Mouse (Mus musculus) layer of hippocampus, postnatal 36 days (tissue): ENCODE results near the gene Iqgap2. TPM values are rescaled to one million over a fixed set of nuclear protein-coding genes. Genes with fewer than 3 reads are reported as not detected.

ENCODE experiments used
- DNase-seq, 2 experiments: peaks; one replicate each; pipeline ENCODE4 v3.0.0; 2022
- total RNA-seq, 2 experiments: library from RNA; stranded (reverse); gene quantifications; 2 replicates each; pipeline ENCODE4 v1.2.3; 2021

Gene Iqgap2
- total RNA-seq, 2 experiments from 2014 or later, result 86.9 to 92.4 TPM

DNA sequence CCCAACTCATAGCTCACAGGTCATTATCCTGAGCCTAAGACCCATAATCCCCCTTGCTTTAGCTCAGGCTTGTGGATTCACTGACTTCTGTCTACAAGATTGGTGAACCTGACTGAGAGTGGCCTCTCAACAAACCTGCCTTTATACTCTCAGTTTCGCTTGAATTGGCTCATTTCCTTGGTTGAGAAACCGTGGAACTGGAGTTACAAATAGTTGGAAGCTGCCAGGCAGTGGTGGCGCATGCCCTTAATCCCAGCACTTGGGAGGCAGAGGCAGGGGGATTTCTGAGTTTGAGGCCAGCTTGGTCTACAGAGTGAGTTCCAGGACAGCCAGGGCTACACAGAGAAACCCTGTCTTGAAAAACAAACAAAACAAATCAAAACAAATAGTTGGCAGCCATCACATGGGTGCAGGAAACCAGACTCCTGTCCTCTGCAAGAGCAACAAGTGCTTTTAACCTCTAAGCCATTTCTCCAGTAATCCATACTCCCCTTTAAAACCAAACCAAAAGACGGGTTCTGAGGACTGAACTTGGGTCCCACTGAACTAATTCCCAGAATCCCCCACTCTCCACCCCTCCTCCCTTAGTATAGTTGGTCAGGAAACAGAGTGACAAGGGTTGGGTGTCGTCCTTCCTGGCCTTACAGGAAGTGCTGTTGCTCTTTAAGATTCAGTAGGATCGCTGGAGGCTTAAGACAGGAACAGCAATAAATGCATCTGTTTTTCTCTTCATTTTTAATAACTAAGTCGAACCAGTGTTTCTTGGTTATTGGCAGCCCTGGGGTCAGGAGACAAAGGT, 239.7 kb downstream of the Iqgap2 start:
- no peak for DNase-seq

DNA sequence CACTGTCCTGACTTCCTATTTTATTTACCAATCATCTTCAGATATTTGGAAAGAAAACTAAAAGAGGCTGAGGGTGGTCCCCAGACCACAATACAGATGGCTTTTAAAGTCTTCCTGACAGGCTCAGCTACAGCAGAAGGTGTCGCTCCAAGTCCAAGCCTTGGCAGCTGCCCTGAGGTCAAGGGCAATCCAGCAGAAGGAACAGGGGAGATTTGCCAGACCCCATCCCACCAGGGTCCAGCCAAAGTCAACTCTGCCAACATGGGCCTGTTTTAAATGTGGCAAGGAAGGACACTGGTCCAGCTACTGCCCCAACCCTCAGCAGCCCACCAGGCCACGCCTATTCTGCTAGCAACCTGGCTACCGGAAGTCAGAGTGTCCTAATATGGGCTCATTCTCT, 241.8 kb downstream of the Iqgap2 start:
- DNase-seq, result no peak

DNA sequence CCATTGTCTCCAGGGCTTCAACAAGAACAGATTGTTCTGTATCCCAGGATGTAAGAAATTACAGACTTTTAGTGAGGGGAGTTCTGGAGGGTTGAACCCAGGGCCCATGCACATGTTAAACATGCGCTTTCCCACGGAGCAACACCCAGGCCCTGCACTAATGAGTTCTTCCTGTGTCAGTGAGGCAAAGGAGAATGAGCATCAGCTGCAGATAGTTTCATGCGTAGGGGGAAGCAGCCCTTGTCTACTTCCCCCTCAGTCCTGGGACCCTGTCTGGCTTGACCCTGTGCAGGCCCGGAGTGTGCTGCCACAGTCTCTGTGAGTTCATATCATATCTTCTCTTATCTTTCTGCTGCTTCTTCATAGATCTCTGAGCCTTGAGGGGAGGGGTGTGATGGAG, 244.5 kb downstream of the Iqgap2 start:
- DNase-seq, result no peak

DNA sequence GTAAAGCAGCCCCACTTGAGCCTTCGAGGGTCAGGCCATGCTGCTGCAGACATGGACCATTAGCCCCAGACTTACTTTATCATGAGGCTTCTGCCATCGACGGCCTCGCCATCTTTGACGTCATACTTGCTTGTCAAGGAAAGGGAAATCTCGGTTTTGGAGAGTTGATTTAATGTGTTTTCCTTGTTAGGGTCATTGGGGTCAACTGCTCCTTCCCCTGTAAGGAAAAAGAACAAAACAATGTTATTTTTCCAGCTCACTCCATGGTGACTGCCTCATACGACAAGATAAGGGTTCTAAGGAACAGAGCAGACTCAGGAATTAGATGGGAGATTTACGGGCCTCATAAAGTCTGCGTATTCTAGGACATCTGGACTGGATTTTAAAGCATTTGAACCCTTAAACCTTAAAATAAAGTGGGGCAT, 245.0 kb downstream of the Iqgap2 start:
- DNase-seq, result no peak

DNA sequence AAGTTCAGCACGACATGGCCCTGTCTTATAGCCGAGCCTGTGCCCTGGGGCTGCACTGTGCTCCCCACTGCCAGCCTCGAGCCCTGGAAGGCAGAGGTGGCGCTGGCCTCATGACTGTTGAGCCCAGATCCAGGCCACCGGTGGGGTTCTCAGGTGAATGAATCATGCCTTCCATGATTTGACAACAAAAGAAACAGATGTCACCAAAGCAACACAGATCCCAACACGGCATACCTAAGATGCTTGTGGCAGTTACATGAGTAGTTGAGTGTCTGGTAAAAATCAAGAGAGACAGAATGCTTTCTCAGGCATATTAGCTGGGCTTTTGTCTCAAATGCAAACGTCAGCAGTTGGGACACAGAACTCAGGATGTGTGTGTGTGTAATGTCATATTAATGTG, 248.0 kb downstream of the Iqgap2 start:
- DNase-seq, result no peak

DNA sequence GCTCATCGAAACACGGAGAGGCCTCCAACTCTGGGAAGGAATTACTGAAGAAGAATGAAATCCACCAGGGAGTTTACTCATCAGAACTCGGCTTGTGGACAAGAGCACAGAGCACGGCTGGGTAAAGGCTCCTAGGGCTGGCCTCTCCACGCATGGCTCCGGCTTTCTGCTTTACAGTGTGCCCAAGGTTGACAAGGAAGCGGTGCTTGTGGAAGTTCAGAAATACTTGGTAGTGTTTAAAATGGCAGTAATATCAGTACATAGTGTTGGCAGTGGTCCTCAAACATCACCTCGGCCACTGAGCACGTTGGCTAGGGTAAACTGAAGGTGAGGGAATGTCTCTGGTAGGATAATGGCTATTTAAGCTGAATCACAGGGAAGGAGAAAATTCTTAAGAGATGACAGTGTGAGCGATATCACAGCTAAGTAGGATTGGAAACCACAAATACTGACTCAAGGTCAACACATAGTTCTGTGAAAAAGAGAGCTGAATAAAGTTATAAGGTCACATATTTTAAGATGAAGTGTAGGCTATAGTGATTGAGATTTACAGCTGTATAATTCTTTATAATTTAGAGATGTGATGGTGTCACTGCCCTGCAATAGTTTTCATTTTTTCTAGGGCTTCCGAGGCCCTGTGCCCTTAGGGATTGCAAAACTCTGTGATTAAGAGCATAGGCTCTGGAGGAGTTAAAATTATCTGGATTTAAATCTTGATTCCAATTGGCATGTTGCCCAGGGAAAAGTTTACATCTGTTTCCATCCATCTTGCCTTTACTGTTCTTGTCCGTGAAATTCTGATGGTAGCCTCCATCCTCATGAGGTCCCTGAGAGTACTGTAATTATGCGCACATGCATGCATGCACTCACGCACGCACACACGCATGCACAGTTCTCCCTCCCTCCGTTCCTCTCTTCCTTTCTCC, 250.4 kb downstream of the Iqgap2 start:
- no peak for DNase-seq

DNA sequence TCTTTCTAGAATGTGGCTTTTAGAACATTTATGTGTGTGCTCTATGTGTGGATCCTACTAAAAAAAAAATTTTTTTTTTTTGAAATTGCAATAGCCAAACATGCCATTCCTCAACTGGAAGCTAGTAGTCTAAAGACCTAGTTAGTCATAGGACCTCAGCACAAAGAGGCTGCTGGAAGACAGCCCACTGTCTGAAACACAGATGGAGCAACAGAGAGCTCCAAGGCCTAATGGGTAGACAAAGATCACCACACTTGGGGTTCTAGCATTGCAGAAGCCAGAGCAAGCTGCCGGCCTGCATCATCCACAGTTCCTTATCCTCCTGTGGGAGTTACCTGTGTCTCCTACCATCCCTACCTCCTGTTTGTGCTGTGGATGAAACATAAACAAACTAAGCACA, 251.3 kb downstream of the Iqgap2 start:
- DNase-seq, result no peak

DNA sequence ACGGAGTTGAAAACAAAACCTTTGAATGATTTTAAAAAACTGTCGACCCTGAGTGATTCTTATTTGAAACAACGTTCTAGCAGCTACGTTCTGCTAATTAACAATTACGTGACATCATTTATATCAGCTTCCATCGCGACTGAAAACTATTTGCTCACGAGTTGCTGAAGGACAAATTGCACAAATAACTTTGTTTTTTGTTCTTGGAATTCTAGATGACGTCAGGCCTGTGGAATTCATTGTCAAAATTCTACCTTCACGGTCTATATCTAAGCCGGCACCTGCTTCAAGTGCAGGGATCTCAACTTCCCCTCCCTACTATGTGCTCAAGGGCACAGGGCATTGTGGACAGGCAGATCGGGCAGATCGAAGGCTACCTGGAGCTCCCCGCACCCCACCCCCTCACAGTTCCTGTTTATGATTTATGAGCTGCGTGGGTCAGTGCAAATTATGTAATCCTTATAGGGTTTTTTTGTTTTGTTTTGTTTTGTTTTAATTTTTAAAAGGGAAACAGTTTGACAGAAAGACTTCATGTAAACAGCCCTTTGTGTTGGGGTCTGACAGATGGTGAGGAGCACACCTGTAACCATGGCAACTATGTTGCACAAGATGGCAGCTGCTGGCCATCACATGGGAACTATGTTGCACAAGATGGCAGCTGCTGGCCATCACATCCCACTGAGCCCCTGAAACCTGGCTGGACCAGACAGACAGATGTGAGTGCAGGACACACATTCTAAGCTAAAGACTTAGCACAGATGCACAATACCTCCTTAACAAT, 252.2 kb downstream of the Iqgap2 start:
- no peak for DNase-seq

DNA sequence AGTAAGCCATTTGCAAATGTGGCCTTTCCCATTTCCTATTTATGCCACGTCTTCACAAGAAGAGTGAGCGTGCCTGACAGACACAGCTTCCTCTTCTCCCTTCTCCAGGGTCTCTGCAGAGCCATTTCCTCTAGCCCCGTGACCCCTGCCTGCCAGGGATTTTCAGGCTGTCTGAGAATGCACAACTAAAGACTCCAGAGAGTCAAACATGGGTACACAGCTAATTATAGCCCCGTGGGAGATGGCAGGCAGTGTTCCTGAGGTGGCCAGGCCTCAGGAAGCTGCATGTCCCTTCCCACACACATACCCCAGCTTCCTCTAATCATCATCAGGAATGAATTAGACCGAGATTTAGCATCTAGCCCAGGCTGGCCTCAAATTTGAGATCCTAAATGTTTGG, 252.8 kb downstream of the Iqgap2 start:
- no peak for DNase-seq

DNA sequence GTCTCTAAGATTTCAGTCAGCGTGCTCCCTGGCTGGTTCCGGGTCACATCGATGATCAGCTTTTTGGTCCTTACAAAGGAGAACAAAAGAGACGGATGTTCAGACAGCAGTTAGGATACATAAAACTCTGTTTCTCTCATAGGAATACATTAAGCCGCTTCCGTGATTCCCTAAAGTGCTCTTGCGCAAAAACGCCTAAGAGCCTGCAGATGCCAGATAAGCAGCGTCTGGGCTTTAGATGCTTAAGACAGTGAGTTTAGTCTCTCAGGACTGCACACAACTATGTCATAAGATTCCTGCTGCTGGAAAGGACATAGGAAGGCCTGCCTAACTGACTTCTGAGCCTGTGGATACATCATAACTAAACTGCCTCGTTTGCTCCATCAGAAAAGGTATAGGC, 254.0 kb downstream of the Iqgap2 start:
- no peak for DNase-seq

DNA sequence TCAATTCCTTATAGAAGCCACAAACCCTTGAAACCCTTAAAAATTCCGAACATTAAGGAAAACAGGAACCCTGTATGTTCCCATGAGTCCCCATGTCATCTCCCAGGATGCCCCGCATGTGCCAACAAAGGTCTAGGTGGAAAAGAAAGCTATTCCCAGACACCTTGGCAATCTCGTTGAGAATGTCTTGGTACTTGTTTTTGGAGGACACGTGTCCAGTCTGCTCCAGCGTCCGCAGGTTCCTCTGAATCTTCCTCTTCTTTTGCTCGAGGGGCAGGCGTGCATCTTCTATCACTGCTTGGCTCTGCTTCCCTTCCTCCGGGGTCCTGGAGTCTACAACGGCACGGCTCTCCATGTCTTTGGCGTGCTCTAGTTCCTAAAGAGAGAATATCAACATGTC, 256.4 kb downstream of the Iqgap2 start:
- no peak for DNase-seq

DNA sequence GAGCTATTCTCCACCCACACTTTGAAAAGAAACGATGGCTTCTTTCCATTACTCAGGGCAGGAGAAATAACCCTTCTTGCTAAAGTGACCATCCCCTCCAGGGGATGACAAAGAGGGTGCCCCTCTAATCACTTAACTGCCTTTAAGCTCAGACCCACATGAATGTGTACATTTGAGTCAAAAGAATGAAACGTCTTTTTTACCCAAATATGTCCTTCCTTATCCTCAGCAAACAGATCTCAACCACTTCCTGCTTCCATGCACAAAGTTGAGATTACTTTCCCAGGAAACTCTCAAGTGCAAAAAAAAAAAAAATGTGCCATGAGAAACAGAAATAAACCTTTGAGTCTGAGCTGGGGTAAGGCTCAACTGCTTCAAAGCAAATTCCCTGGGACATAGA, 257.3 kb downstream of the Iqgap2 start:
- no peak for DNase-seq

DNA sequence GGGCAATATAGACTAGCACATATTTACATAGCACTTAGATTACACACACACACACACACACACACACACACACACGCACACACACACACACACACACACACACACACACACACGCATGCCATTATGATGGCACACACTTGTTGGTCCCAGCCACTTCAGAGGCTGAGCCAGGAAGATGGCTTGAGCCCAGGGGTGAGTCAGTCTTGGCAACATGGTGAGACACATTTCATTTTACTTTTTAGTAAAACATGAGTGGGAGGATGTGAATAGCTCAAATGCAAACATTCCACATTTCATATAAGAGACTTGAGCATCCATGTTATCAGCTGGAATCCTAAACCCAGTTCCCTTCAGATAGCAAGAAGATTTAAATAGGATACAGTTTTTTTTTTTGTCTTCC, 258.3 kb downstream of the Iqgap2 start:
- DNase-seq, result no peak

DNA sequence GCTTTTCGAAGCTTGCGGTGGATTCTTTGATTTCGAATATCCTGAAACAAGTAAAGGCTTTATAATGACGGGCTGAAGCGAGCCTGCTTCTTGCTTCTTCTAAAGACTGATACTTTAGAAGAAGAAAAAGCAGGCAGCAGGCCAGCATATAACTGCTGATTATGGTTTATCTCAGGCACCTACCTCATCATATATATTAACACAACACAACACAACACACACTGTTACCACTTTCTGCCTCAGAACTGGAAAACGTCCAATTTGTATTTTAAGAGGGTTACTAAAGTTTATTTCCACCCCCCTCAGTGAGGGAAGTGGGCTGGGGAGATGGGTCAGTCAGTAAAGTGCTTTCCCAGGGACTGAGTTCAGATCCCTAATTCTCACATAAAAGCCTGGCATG, 259.6 kb downstream of the Iqgap2 start:
- DNase-seq, result no peak

DNA sequence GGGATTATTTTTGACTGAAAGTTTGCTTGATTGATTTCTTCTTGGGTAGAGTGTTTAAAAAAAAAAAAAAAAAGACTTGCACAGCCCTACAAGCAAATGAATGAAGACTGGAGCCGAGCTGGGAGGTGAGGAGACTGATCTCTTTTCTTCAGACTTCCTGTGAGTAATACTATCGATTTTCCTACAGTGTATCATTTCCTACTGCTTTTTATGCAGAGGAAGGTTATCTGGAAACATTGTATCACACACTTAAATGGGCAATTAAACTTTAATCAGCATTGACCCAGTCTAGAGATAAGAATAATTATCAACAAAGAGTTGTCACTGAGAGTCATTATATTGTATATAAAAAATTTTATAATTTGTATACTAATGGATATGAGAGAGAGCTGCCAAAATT, 261.0 kb downstream of the Iqgap2 start:
- DNase-seq, result no peak

DNA sequence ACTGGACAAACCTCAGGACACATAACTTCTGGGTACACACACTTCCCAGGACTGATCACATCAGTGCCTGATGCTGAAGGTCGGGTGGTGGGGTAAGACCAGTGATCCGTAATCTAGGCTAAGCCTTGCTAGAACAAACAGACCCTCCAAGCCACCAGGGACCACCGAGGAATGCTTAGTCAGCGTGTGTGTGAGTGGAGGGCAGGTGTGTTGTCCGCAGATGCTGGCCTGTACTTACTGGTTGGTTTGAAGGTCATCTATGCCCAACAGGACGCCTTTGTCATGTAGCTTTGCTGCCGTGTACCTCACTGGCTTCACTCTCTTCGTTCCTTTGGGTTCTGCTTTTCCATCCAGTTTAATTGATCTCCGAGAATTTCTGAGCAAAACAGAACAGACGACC, 262.0 kb downstream of the Iqgap2 start:
- DNase-seq, result no peak

DNA sequence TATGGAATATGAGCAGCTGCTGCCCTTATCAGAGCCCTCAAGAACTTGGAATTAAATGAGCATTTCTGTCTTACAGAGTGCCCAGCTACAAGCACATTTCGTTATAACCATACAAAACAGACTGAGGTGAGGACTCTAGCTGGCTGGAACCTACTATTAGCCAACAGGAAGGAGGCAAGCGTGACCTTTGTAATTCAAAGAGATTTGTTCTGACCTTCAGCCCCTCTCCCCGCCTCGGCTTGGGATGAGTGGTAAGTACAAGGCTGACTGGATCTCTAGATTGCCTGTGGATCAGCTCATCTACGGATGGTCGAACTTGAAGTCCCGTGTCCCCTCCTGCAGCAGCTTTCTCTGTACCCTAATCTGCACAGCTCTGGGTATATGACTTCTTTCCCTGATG, 265.0 kb downstream of the Iqgap2 start:
- no peak for DNase-seq

DNA sequence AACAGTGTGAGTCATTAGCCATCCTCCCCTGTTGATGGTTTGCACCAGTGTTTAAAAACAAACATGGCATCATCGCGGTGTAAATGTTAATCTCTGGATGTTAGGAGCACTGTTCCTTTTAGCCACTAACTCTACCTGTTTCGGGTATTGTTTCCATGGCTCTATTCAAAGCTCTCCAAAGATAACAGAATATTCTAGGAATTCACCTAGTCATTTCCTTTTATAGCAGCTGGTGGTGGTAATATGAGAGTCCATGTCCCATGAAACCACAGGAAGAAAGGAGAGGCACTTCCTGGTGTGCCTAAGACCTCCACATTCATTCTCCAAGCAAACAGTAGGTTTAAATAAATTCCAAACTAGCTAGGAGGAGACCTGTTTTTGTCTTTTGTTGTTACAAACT, 268.7 kb downstream of the Iqgap2 start:
- DNase-seq, result no peak

DNA sequence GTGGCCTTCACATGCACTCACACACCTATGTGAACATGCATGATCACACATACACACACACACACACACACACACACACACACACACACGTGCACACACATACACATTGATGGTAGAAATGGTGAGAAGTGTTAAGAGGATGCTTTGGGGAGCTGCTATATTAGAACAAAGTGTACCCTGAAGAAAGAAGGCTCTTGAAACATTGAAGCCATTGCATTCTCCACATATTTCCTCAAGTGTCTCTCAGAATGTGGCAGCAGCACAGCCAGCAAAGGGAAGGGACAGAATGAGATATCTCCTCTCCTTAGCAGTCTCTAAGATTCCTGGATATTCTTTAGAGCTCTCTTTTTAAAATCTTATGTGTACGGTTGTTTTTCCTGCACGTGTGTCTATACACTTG, 270.2 kb downstream of the Iqgap2 start:
- no peak for DNase-seq

DNA sequence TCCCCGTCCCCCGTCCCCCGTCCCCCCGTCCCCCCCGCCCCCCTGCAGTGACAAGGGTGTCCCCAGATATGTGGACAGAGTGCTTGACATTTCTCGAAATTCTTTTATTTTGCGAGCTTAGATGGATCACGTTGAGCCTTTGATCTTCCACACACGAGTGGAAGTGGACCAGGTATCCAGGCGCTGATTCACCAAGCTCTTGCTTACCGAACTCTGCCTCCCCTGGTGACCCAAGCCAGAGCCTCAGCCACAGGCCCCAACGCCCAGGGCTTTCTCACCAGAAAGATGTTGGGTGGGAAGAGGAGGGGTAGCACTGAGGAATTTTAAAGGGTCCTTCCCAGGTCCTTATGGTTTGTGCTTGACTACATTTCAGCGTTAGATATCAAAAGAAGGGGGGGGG, 272.9 kb downstream of the Iqgap2 start:
- no peak for DNase-seq

DNA sequence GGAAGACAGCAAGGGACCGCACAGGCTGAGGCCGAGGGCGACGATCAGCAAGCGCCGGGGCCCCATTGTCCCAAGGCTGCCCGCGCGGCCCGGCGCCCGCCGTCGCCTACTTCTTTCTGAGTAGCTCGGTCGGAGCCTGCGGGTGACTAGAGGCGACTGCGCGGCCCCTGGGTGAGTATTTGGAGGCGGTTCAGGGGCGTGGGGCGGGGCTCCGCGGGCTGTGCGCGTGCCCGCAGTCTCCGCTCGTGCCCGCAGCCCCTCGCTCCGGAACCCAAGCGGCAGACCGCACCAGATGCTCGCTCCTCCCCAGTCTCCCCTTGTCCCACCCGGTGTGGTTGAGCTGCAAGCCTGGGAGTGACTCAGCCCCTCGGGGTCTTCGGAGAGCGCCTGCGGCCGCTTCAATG, 273.4 kb downstream of the Iqgap2 start, which contains the start of gene F2r:
TSS of gene F2r (minus strand) at position 179 of the 404 bp plus-strand sequence.
- peak; percentile 46 to 61 for DNase-seq

DNA sequence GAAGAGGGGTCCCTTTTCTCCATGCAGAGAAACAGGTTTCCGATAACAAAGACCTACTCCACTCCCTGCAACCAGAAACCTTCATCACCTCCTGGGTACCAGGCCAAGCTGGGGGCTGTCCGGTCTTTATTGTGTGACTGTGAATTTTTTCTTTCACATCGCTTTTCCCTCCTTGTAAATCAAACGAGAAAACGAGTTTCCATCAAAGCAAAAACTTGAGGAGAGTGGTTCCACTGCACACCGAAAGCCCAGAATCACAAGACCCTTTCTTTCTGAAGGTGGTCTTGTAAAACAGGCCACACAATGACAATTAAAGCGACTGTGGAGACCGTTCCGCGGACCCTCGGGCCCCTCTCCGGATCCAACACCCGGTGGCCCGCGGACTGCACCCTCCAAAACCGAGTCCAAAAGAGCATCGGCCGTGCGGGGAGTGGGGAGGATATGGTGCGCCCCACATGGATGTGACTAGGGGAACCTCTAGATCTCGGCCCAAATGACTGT, 274.0 kb downstream of the Iqgap2 start:
- no peak for DNase-seq
